Mouse (Mus musculus): ENCODE measurements around the gene Rbfox2. TPM values are rescaled to one million over a fixed set of nuclear protein-coding genes. Genes with fewer than 3 reads are reported as not detected.

The Rbfox2 gene
- polyA plus RNA-seq (2015; fragmentation: Nextera tagmentation; extraction: Ambion mirVana): 16.8 and 20.3 TPM in 2 replicates

GRCm38 (mm10) chr15:77306547-77307261 lies at the start of gene Rbfox2:
TSS of gene Rbfox2 (minus strand) at chr15:77307004.
- WGBS: under 1% methylated on average over 90 of the region's 90 CpGs
- peak; percentile 97 for ATAC-seq

GRCm38 (mm10) chr15:77356248-77356810 lies 49.5 kb upstream of the Rbfox2 start:
- ATAC-seq: no peak
- H3K36me3 ChIP-seq (ENCODE audit: control insufficient read depth, insufficient read depth): no peaks in the 10 kb centered on the region
- peak overlapping the region; percentile 27; the same call in 1 of the 2 replicates for H3K4me2 ChIP-seq (replicated peaks; ENCODE audit: low read depth)
- no peaks in the 10 kb centered on the region for H3K4me1 ChIP-seq (replicated peaks; ENCODE audit: control insufficient read depth, insufficient read depth, low read length)
- no peak for TF ChIP-seq CTCF (IDR thresholded peaks at IDR 0.05; ENCODE audit: low read depth)
- no peaks in the 10 kb centered on the region for H3K9me3 ChIP-seq (ENCODE audit: control insufficient read depth)
- no peak overlapping the region for H3K4me3 ChIP-seq (ENCODE audit: low read depth, low read length)
- no peaks in the 10 kb centered on the region for H3K27me3 ChIP-seq (replicated peaks; ENCODE audit: control insufficient read depth, insufficient read depth, low read length)
- WGBS: 26% methylated on average over 11 of the region's 11 CpGs
- H3K27ac ChIP-seq (ENCODE audit: low read depth, low read length): no peak overlapping the region
- H3K9ac ChIP-seq (ENCODE audit: low read depth, low read length): no peak overlapping the region

More at GRCm38 (mm10) chr15:77306547-77307261, at the start of gene Rbfox2:
- H3K4me3 ChIP-seq (ENCODE audit: low read depth, low read length): peak within 1 kb of the TSS; percentile 82
- 0 out of 2 replicates have a peak, but pooled peaks cover 6% of the 10 kb centered on the region for H3K4me1 ChIP-seq (replicated peaks; ENCODE audit: control insufficient read depth, insufficient read depth, low read length)
- no peaks in the 10 kb centered on the region for H3K9me3 ChIP-seq (ENCODE audit: control insufficient read depth)
- no peaks in the 10 kb centered on the region for H3K27me3 ChIP-seq (replicated peaks; ENCODE audit: control insufficient read depth, insufficient read depth, low read length)
- H3K4me2 ChIP-seq (replicated peaks; ENCODE audit: low read depth): peak within 1 kb of the TSS; percentile 85
- no peaks in the 10 kb centered on the region for H3K36me3 ChIP-seq (ENCODE audit: control insufficient read depth, insufficient read depth)
- H3K9ac ChIP-seq (ENCODE audit: low read depth, low read length): peak within 1 kb of the TSS; percentile 93
- TF ChIP-seq CTCF (IDR thresholded peaks at IDR 0.05; ENCODE audit: low read depth): 0 out of 2 replicates have a peak, but pooled peaks have one; percentile 6
- H3K27ac ChIP-seq (ENCODE audit: low read depth, low read length): peak within 1 kb of the TSS; percentile 98

- H3K9ac ChIP-seq (ENCODE audit: low read depth, low read length): no peak overlapping the region
- TF ChIP-seq CTCF (IDR thresholded peaks at IDR 0.05; ENCODE audit: low read depth): no peak
- no peak for ATAC-seq
- H3K27ac ChIP-seq (ENCODE audit: low read depth, low read length): no peak overlapping the region
- H3K36me3 ChIP-seq (ENCODE audit: control insufficient read depth, insufficient read depth): no peaks in the 10 kb centered on the region
- H3K4me2 ChIP-seq (replicated peaks; ENCODE audit: low read depth): no peak overlapping the region
- H3K27me3 ChIP-seq (replicated peaks; ENCODE audit: control insufficient read depth, insufficient read depth, low read length): no peaks in the 10 kb centered on the region
- H3K4me3 ChIP-seq (ENCODE audit: low read depth, low read length): no peak overlapping the region
- H3K4me1 ChIP-seq (replicated peaks; ENCODE audit: control insufficient read depth, insufficient read depth, low read length): no peaks in the 10 kb centered on the region
- no peaks in the 10 kb centered on the region for H3K9me3 ChIP-seq (ENCODE audit: control insufficient read depth)
- WGBS: 86% methylated on average over 6 of the region's 6 CpGs
Measured at GRCm38 (mm10) chr15:77354848-77355551, 48.2 kb upstream of the Rbfox2 start.

- no peaks in the 10 kb centered on the region for H3K36me3 ChIP-seq (ENCODE audit: control insufficient read depth, insufficient read depth)
- 79% methylated on average over 4 of the region's 4 CpGs for WGBS
- no peaks in the 10 kb centered on the region for H3K27me3 ChIP-seq (replicated peaks; ENCODE audit: control insufficient read depth, insufficient read depth, low read length)
- no peak overlapping the region for H3K4me2 ChIP-seq (replicated peaks; ENCODE audit: low read depth)
- no peaks in the 10 kb centered on the region for H3K4me1 ChIP-seq (replicated peaks; ENCODE audit: control insufficient read depth, insufficient read depth, low read length)
- H3K9me3 ChIP-seq (ENCODE audit: control insufficient read depth): no peaks in the 10 kb centered on the region
- no peak overlapping the region for H3K9ac ChIP-seq (ENCODE audit: low read depth, low read length)
- no peak overlapping the region for H3K27ac ChIP-seq (ENCODE audit: low read depth, low read length)
- H3K4me3 ChIP-seq (ENCODE audit: low read depth, low read length): no peak overlapping the region
- TF ChIP-seq CTCF (IDR thresholded peaks at IDR 0.05; ENCODE audit: low read depth): no peak
- no peak for ATAC-seq
Measured at GRCm38 (mm10) chr15:77354496-77354847, 47.7 kb upstream of the Rbfox2 start.

- H3K4me1 ChIP-seq (replicated peaks; ENCODE audit: control insufficient read depth, insufficient read depth, low read length): no peaks in the 10 kb centered on the region
- no peaks in the 10 kb centered on the region for H3K36me3 ChIP-seq (ENCODE audit: control insufficient read depth, insufficient read depth)
- 45% methylated on average over 4 of the region's 4 CpGs for WGBS
- no peak overlapping the region for H3K9ac ChIP-seq (ENCODE audit: low read depth, low read length)
- ATAC-seq: no peak
- H3K4me3 ChIP-seq (ENCODE audit: low read depth, low read length): no peak overlapping the region
- no peaks in the 10 kb centered on the region for H3K27me3 ChIP-seq (replicated peaks; ENCODE audit: control insufficient read depth, insufficient read depth, low read length)
- no peaks in the 10 kb centered on the region for H3K9me3 ChIP-seq (ENCODE audit: control insufficient read depth)
- no peak overlapping the region for H3K27ac ChIP-seq (ENCODE audit: low read depth, low read length)
- TF ChIP-seq CTCF (IDR thresholded peaks at IDR 0.05; ENCODE audit: low read depth): no peak
- no peak overlapping the region for H3K4me2 ChIP-seq (replicated peaks; ENCODE audit: low read depth)
Measured at GRCm38 (mm10) chr15:77353764-77354163, 47.0 kb upstream of the Rbfox2 start.

GRCm38 (mm10) chr15:77352863-77353262 lies 46.1 kb upstream of the Rbfox2 start:
- Histone ChIP-seq H3K4me3 (ENCODE audit: low read depth, low read length) (no peak overlapping the region), H3K4me2 (replicated peaks; ENCODE audit: low read depth) (no peak overlapping the region), H3K4me1 (replicated peaks; ENCODE audit: control insufficient read depth, insufficient read depth, low read length) (no peaks in the 10 kb centered on the region), H3K36me3 (ENCODE audit: control insufficient read depth, insufficient read depth) (no peaks in the 10 kb centered on the region), H3K9ac (ENCODE audit: low read depth, low read length) (no peak overlapping the region), H3K27ac (ENCODE audit: low read depth, low read length) (no peak overlapping the region), H3K27me3 (replicated peaks; ENCODE audit: control insufficient read depth, insufficient read depth, low read length) (no peaks in the 10 kb centered on the region), H3K9me3 (ENCODE audit: control insufficient read depth) (no peaks in the 10 kb centered on the region)
- no peak for TF ChIP-seq CTCF (IDR thresholded peaks at IDR 0.05; ENCODE audit: low read depth)
- WGBS: 64% methylated on average over 7 of the region's 7 CpGs
- no peak for ATAC-seq

Data from intestine, postnatal 0 days (tissue).